Comparison of ENCODE assay signal across 8 mouse cellular contexts in genomic region chr9:72275979-72276500, GRCm38 (mm10). TPM values are rescaled to one million over a fixed set of nuclear protein-coding genes. Genes with fewer than 3 reads are reported as not detected.
A peak's percentile ranks its signal among the peaks of the same experiment; 100 is the strongest.
DNase-seq lines count a peak whose midpoint lies in the region; ATAC-seq and TF ChIP-seq lines count a peak whose summit lies in the region.

No protein-coding gene starts in this region.

- intact Hi-C loops in left cerebral cortex, postnatal 14 days (cut with DNase I) = no loop called here

- DNase-seq in kidney, adult 2 months = peak; percentile 39
- no peak for DNase-seq in kidney, adult 11 months
- DNase-seq in MEL-GATA-1-ER (ENCODE audit: extremely low read depth, low read depth) = peak; percentile 42
- no peak for DNase-seq in embryonic facial prominence, embryonic 14.5 days (ENCODE audit: low spot score)
- DNase-seq in midbrain, postnatal 0 days (ENCODE audit: low spot score) = peak; percentile 10
- DNase-seq in left cerebral cortex, postnatal 14 days (ENCODE audit: low spot score in 2 of 2) = no peak
- no peak for DNase-seq in ovary, postnatal 14 days (ENCODE audit: low spot score)

- ATAC-seq in embryonic facial prominence, embryonic 14.5 days (ENCODE audit: low read depth) = no peak
- ATAC-seq in intestine, embryonic 16.5 days = no peak
- ATAC-seq in midbrain, postnatal 0 days (ENCODE audit: low FRiP score) = no peak

- H3K27me3 ChIP-seq in kidney, adult 2 months (replicated peaks; ENCODE audit: control insufficient read depth, insufficient read depth, low read length) = no peaks in the 10 kb centered on the region
- H3K27me3 ChIP-seq in embryonic facial prominence, embryonic 14.5 days (replicated peaks; ENCODE audit: control insufficient read depth, insufficient read depth, low read length) = no peaks in the 10 kb centered on the region
- H3K27me3 ChIP-seq in intestine, embryonic 16.5 days (replicated peaks; ENCODE audit: control insufficient read depth, insufficient read depth, low read length) = no peaks in the 10 kb centered on the region
- no peaks in the 10 kb centered on the region for H3K27me3 ChIP-seq in midbrain, postnatal 0 days (ENCODE audit: insufficient read depth, low read length)

- H3K27ac ChIP-seq in kidney, adult 2 months (ENCODE audit: insufficient read depth, low read depth, low read length) = peak overlapping the region; percentile 68
- peak overlapping the region; percentile 99 for H3K27ac ChIP-seq in embryonic facial prominence, embryonic 14.5 days (replicated peaks; ENCODE audit: low read depth, low read length)
- 0 out of 2 replicates have a peak overlapping the region, but pooled peaks have one; percentile 36 for H3K27ac ChIP-seq in intestine, embryonic 16.5 days (ENCODE audit: low read length)
- peak overlapping the region; percentile 100 for H3K27ac ChIP-seq in midbrain, postnatal 0 days (ENCODE audit: low read depth, low read length)

- 16% methylated on average over 8 of the region's 8 CpGs for WGBS in kidney, adult 2 months
- WGBS in embryonic facial prominence, embryonic 14.5 days = 29% methylated on average over 8 of the region's 8 CpGs
- 23% methylated on average over 8 of the region's 8 CpGs for WGBS in intestine, embryonic 16.5 days
- 41% methylated on average over 8 of the region's 8 CpGs for WGBS in midbrain, postnatal 0 days

- peak overlapping the region; percentile 95 for H3K9ac ChIP-seq in embryonic facial prominence, embryonic 14.5 days (ENCODE audit: low read depth, low read length)
- peak overlapping the region; percentile 93 for H3K9ac ChIP-seq in intestine, embryonic 16.5 days (ENCODE audit: low read depth, low read length)
- H3K9ac ChIP-seq in midbrain, postnatal 0 days (replicated peaks; ENCODE audit: low read length, poor library complexity, severe bottlenecking) = peak overlapping the region; percentile 96

- H3K4me1 ChIP-seq in kidney, adult 2 months (ENCODE audit: control insufficient read depth, insufficient read depth, low read length) = peaks cover 7% of the 10 kb centered on the region; the same call in 1 of the 2 replicates
- peaks cover 10% of the 10 kb centered on the region for H3K4me1 ChIP-seq in embryonic facial prominence, embryonic 14.5 days (ENCODE audit: control insufficient read depth, insufficient read depth, low read length)
- H3K4me1 ChIP-seq in intestine, embryonic 16.5 days (ENCODE audit: control insufficient read depth, insufficient read depth, low read length) = peaks cover 7% of the 10 kb centered on the region; the same call in 1 of the 2 replicates
- H3K4me1 ChIP-seq in midbrain, postnatal 0 days (ENCODE audit: insufficient read depth, low read length) = peaks cover 2% of the 10 kb centered on the region; the same call in 1 of the 2 replicates

- no peak for TF ChIP-seq CTCF in kidney, adult 2 months (conservative IDR thresholded peaks at IDR 0.05; ENCODE audit: insufficient read depth, insufficient read length, low read depth, low read length)
- no peak for TF ChIP-seq CTCF in midbrain, postnatal 0 days (IDR thresholded peaks at IDR 0.05)

- H3K4me2 ChIP-seq in embryonic facial prominence, embryonic 14.5 days (ENCODE audit: low read depth, low read length) = peak overlapping the region; percentile 79
- peak overlapping the region; percentile 56 for H3K4me2 ChIP-seq in intestine, embryonic 16.5 days (ENCODE audit: low read depth, low read length)
- H3K4me2 ChIP-seq in midbrain, postnatal 0 days (ENCODE audit: low read depth, low read length, poor library complexity, severe bottlenecking) = peak overlapping the region; percentile 58

- no peaks in the 10 kb centered on the region for H3K36me3 ChIP-seq in kidney, adult 2 months (ENCODE audit: control insufficient read depth, insufficient read depth, low read length)
- no peaks in the 10 kb centered on the region for H3K36me3 ChIP-seq in embryonic facial prominence, embryonic 14.5 days (ENCODE audit: control insufficient read depth, insufficient read depth, low read length)
- no peaks in the 10 kb centered on the region for H3K36me3 ChIP-seq in intestine, embryonic 16.5 days (ENCODE audit: control insufficient read depth, insufficient read depth, low read length)
- no peaks in the 10 kb centered on the region for H3K36me3 ChIP-seq in midbrain, postnatal 0 days (ENCODE audit: insufficient read depth, low read length)

- TF ChIP-seq POLR2A in kidney, adult 2 months (IDR thresholded peaks at IDR 0.05; ENCODE audit: low read depth, low read length) = no peak

- no peaks in the 10 kb centered on the region for H3K9me3 ChIP-seq in embryonic facial prominence, embryonic 14.5 days (ENCODE audit: control insufficient read depth, low read length)
- peaks cover 4% of the 10 kb centered on the region; the same call in 1 of the 2 replicates for H3K9me3 ChIP-seq in intestine, embryonic 16.5 days (ENCODE audit: control insufficient read depth, low read length)
- no peaks in the 10 kb centered on the region for H3K9me3 ChIP-seq in midbrain, postnatal 0 days (ENCODE audit: low read length)

- peak overlapping the region; percentile 49 for H3K4me3 ChIP-seq in kidney, adult 2 months (ENCODE audit: insufficient read depth, low read depth, low read length)
- H3K4me3 ChIP-seq in embryonic facial prominence, embryonic 14.5 days (ENCODE audit: low read depth, low read length) = peak overlapping the region; percentile 61
- peak overlapping the region; percentile 70 for H3K4me3 ChIP-seq in intestine, embryonic 16.5 days (ENCODE audit: low read length)
- peak overlapping the region; percentile 60 for H3K4me3 ChIP-seq in midbrain, postnatal 0 days (ENCODE audit: low read depth, low read length)

RNA-seq across cellular contexts. Expression of gene Zfp280d, which starts 1.4 kb away (rescaled TPM):
- polyA plus RNA-seq in kidney, adult 2 months (2012; rRNA removed) = 7.6 and 8.2 TPM in 2 replicates
- polyA plus RNA-seq in embryonic facial prominence, embryonic 14.5 days (2014; fragmentation: Nextera tagmentation; extraction: Ambion mirVana) = 37.5 and 38.7 TPM in 2 replicates
- polyA plus RNA-seq in intestine, embryonic 16.5 days (2015; fragmentation: Nextera tagmentation; extraction: Ambion mirVana) = 17.9 and 20.7 TPM in 2 replicates
- 40.2 and 61.8 TPM in 2 replicates for total RNA-seq in midbrain, postnatal 0 days (2014; rRNA removed)
- 20.4 and 24.4 TPM in 2 replicates for polyA plus RNA-seq in midbrain, postnatal 0 days (2015; fragmentation: Nextera tagmentation; extraction: Ambion mirVana)
- 10 to 100 TPM; 47.1 to 50.0 TPM for total RNA-seq in left cerebral cortex, postnatal 14 days (2021)

Comparison
In these comparisons a context has a peak if more than half of its experiments do, and no peak if none do; other contexts are left out.
1. DNase-seq: peak in kidney, adult 2 months (single experiment), MEL-GATA-1-ER (single experiment) and midbrain, postnatal 0 days (single experiment); none in kidney, adult 11 months (single experiment), embryonic facial prominence, embryonic 14.5 days (single experiment), left cerebral cortex, postnatal 14 days (0 of 2) and ovary, postnatal 14 days (single experiment).
2. H3K27ac ChIP-seq: peak in every context shown above with its lines; median percentile 100 in midbrain, postnatal 0 days; 99 in embryonic facial prominence, embryonic 14.5 days; 68 in kidney, adult 2 months; 36 in intestine, embryonic 16.5 days.
3. Peak in every context shown above with its lines, with median percentiles within 50 percentile points of each other: H3K4me3 ChIP-seq, H3K4me2 ChIP-seq and H3K9ac ChIP-seq.